Mouse (Mus musculus): Measurements from ENCODE around the gene Plaur. TPM values are rescaled to one million over a fixed set of nuclear protein-coding genes. Genes with fewer than 3 reads are reported as not detected.
A peak's percentile ranks its signal among the peaks of the same experiment; 100 is the strongest.
"Not testable (repeated sequence)": the region's sequence is repeated elsewhere in the genome, so short reads cannot be mapped to it uniquely, and the experiment has no call there.

Plaur gene
- polyA plus RNA-seq, 1 experiment, result 56.5 TPM

DNA sequence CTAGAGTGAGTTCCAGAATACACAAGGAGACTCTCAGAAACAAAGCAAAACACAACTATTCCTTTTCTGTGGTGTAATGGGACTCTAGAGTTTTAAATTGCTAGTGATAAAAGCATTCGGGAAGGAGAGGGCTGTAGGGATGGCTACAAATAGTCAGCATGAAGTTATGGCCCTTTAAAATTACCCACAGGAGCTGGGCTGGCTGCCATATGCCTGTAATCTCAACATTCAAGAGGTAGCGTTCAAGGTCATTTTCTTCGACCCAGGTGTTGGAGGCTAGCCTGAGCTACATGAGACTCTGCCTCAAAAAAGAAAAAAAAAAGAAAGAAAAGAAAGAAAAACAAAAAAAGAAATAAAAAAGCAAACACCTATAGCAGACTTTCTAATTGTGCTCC lies 43.8 kb downstream of the Plaur start:
- Histone ChIP-seq H3K4me3 (replicated peaks) (no peak overlapping the region), H3K27me3 (replicated peaks) (peaks cover 44% of the 10 kb centered on the region), H3K9me3 (peaks cover 5% of the 10 kb centered on the region), H3K36me3 (replicated peaks; ENCODE audit: low read length) (no peaks in the 10 kb centered on the region), H3K4me1 (peaks cover 32% of the 10 kb centered on the region)
- no peak for TF ChIP-seq FLI1 (IDR thresholded peaks at IDR 0.05; ENCODE audit: low read length)
- TF ChIP-seq GATA1 (IDR thresholded peaks at IDR 0.05; ENCODE audit: borderline replicate concordance, low read length), result no peak

DNA sequence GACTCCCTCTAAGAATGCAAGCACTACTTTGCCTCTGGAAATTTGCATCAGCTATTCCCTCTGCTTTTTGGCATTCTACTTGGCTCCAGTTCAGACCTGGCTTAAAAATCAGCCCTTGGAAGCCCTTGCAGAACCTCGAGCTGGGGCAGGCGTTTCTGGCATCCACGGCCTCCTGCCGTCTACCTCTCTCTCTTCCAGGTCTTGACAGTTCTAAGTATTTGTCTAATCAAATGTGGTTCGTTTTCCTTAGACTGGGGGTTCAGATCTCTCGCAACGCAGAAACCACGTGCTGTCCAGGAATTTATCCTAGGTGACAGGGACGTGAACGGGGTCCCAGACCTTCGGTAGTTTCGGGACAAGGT lies 44.2 kb downstream of the Plaur start:
- peaks cover 44% of the 10 kb centered on the region for H3K27me3 ChIP-seq (replicated peaks)

GRCm38 (mm10) chr7:24506838-24507725 lies 44.8 kb downstream of the Plaur start, which contains the start of gene Zfp428:
Gene Zfp428, plus strand, starts transcription at chr7:24507006.
- no peaks in the 10 kb centered on the region for H3K36me3 ChIP-seq (replicated peaks; ENCODE audit: low read length)
- H3K27me3 ChIP-seq (replicated peaks), result peaks cover 41% of the 10 kb centered on the region
- H3K9me3 ChIP-seq, result no peaks in the 10 kb centered on the region
- H3K4me1 ChIP-seq, result peaks cover 32% of the 10 kb centered on the region
- TF ChIP-seq GATA1 (IDR thresholded peaks at IDR 0.05; ENCODE audit: borderline replicate concordance, low read length) (no peak), FLI1 (IDR thresholded peaks at IDR 0.05; ENCODE audit: low read length) (no peak)
- peak within 1 kb of the TSS; percentile 97 for H3K4me3 ChIP-seq (replicated peaks)

More for the DNA sequence above, 44.2 kb downstream of the Plaur start:
- Histone ChIP-seq H3K4me3 (replicated peaks) (peak overlapping the region; percentile 97), H3K36me3 (replicated peaks; ENCODE audit: low read length) (no peaks in the 10 kb centered on the region), H3K4me1 (peaks cover 32% of the 10 kb centered on the region), H3K9me3 (peaks cover 1% of the 10 kb centered on the region)
- TF ChIP-seq GATA1 (IDR thresholded peaks at IDR 0.05; ENCODE audit: borderline replicate concordance, low read length) (no peak), FLI1 (IDR thresholded peaks at IDR 0.05; ENCODE audit: low read length) (no peak)

DNA sequence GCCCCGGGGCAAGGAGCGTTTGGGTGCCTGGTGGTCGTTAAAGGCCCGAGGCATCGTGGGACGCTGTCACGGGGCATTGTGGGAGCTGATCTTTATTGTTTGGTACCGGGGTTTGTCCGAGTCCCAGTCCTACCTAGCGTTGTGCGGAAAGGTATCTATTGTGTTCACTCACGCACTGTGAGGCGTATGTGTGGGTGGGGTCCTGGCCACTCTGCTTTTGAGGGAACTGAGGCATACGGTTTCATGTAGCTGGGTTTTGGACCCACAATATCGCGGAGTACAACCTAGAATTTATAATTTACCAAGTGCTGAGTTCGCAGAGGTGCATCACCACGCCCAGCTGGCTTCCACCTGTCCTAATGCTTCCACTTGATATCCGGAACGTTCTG lies 45.4 kb downstream of the Plaur start:
- Histone ChIP-seq H3K9me3 (no peaks in the 10 kb centered on the region), H3K36me3 (replicated peaks; ENCODE audit: low read length) (no peaks in the 10 kb centered on the region), H3K27me3 (replicated peaks) (peaks cover 36% of the 10 kb centered on the region), H3K4me1 (peaks cover 32% of the 10 kb centered on the region), H3K4me3 (replicated peaks) (peak overlapping the region; percentile 97)
- TF ChIP-seq GATA1 (IDR thresholded peaks at IDR 0.05; ENCODE audit: borderline replicate concordance, low read length) (no peak), FLI1 (IDR thresholded peaks at IDR 0.05; ENCODE audit: low read length) (no peak)

DNA sequence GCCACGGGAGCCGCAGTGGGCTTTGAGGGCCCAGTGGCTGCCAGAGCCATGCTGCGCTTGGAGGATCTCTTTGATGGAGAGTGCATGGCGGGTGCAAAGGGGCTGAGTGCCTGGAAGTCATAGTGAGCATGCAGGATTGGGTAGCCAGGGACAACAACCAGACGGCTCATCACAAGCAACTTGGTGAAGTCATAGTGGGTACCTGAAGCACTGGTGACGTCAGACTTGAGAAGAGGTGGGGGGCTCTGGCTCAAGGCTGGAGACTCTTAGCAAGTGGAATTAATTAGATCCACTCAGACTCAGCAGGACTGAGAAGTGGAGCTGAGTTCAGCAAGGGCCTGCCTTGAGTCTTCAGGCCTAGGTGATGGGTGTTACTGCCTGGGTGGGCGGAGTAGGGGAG lies 50.1 kb downstream of the Plaur start, which contains the start of gene AC161166.1:
Gene AC161166.1, minus strand, starts transcription at position 101 of the 400 bp plus-strand sequence.
- no peak within 1 kb of the TSS for H3K4me3 ChIP-seq (replicated peaks)
- H3K36me3 ChIP-seq (replicated peaks; ENCODE audit: low read length), result no peaks in the 10 kb centered on the region
- H3K9me3 ChIP-seq, result no peaks in the 10 kb centered on the region
- H3K4me1 ChIP-seq, result peaks cover 25% of the 10 kb centered on the region
- TF ChIP-seq GATA1 (IDR thresholded peaks at IDR 0.05; ENCODE audit: borderline replicate concordance, low read length) (no peak), FLI1 (IDR thresholded peaks at IDR 0.05; ENCODE audit: low read length) (no peak)
- H3K27me3 ChIP-seq (replicated peaks), result peaks cover 21% of the 10 kb centered on the region

- H3K36me3 ChIP-seq (replicated peaks; ENCODE audit: low read length); H3K4me1 ChIP-seq; H3K4me3 ChIP-seq (replicated peaks); H3K9me3 ChIP-seq: not testable (repeated sequence)
- H3K27me3 ChIP-seq (replicated peaks), result peaks cover 14% of the 10 kb centered on the region
These were observed 54.0 kb downstream of the Plaur start for GRCm38 (mm10) chr7:24516319-24516718.

GRCm38 (mm10) chr7:24517077-24517476 lies 54.8 kb downstream of the Plaur start:
- H3K36me3 ChIP-seq (replicated peaks; ENCODE audit: low read length), result no peaks in the 10 kb centered on the region
- TF ChIP-seq GATA1 (IDR thresholded peaks at IDR 0.05; ENCODE audit: borderline replicate concordance, low read length), result no peak
- no peak for TF ChIP-seq FLI1 (IDR thresholded peaks at IDR 0.05; ENCODE audit: low read length)
- peaks cover 5% of the 10 kb centered on the region; the same call in 1 of the 2 replicates for H3K4me1 ChIP-seq
- H3K4me3 ChIP-seq (replicated peaks), result no peak overlapping the region
- H3K9me3 ChIP-seq, result no peaks in the 10 kb centered on the region
- peaks cover 11% of the 10 kb centered on the region for H3K27me3 ChIP-seq (replicated peaks)

DNA sequence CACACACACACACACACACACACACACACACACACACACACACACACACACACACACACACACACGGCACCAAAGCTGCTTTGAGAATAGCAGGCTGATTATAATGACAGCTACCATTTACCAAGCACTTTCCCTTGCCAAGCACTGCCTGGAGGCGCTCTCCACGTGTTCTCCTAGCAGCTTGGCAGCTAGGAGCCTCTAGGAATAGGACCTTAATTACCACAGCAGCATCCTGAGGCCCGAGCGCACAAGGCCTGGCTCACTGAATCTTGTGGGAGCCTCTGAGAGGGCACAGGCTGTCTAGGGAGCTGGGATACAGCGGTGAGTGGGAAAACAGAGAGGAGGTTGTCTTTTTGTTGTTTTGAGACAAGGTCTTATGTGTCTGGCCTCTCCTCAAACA lies 55.4 kb downstream of the Plaur start:
- Histone ChIP-seq H3K27me3 (replicated peaks) (peaks cover 11% of the 10 kb centered on the region), H3K4me1 (peaks cover 5% of the 10 kb centered on the region; the same call in 1 of the 2 replicates), H3K9me3 (no peaks in the 10 kb centered on the region), H3K4me3 (replicated peaks) (no peak overlapping the region), H3K36me3 (replicated peaks; ENCODE audit: low read length) (no peaks in the 10 kb centered on the region)
- no peak for TF ChIP-seq GATA1 (IDR thresholded peaks at IDR 0.05; ENCODE audit: borderline replicate concordance, low read length)
- TF ChIP-seq FLI1 (IDR thresholded peaks at IDR 0.05; ENCODE audit: low read length), result no peak

GRCm38 (mm10) chr7:24519130-24519529 lies 56.8 kb downstream of the Plaur start:
- Histone ChIP-seq H3K4me1 (peaks cover 9% of the 10 kb centered on the region), H3K27me3 (replicated peaks) (peaks cover 15% of the 10 kb centered on the region), H3K4me3 (replicated peaks) (no peak overlapping the region), H3K36me3 (replicated peaks; ENCODE audit: low read length) (no peaks in the 10 kb centered on the region), H3K9me3 (no peaks in the 10 kb centered on the region)
- TF ChIP-seq GATA1 (IDR thresholded peaks at IDR 0.05; ENCODE audit: borderline replicate concordance, low read length) (no peak), FLI1 (IDR thresholded peaks at IDR 0.05; ENCODE audit: low read length) (no peak)

DNA sequence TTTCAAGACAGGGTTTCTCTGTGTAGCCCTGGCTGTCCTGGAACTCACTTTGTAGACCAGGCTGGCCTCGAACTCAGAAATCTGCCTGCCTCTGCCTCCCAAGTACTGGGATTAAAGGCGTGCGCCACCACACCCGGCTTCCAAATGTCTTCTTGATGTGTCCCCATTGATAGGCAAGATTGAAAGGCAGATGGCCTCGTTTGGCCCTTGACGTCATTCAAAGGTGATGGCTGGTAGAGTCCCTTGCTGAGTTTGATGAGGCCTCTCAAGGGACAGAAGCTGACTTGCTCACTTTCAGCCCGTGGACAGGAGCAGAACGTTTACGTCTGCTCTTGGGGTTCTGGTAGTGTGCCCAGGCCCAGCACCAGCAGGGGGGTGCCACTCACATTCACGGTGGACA lies 57.8 kb downstream of the Plaur start:
- H3K36me3 ChIP-seq (replicated peaks; ENCODE audit: low read length); H3K4me3 ChIP-seq (replicated peaks); H3K4me1 ChIP-seq; H3K9me3 ChIP-seq: not testable (repeated sequence)
- peaks cover 17% of the 10 kb centered on the region for H3K27me3 ChIP-seq (replicated peaks)
